Mouse (Mus musculus): Measurements from ENCODE around the gene Trim25. TPM values are rescaled to one million over a fixed set of nuclear protein-coding genes. Genes with fewer than 3 reads are reported as not detected.
"Not testable (repeated sequence)": the region's sequence is repeated elsewhere in the genome, so short reads cannot be mapped to it uniquely, and the experiment has no call there.

Trim25 gene
- polyA plus RNA-seq, 1 experiment from 2014 or later: 20.4 TPM

DNA sequence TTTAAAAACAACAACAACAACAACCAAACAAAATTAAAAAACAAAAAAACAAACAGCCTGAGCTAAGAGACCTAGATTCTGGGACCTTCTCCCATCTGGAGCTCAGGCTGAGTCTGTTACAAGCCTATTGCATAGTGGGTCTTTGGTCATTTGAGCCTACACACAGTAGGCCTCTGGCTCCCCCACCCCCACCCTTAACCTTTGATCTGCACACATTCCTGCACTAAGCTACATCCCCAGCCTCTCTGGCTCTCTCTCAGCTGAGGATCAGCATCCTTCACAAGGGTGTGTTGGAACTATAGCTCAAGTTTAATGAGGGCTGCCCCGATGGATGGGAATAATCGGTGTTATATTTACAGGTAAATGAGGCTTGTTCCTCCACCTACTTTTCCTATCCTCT lies 3.6 kb upstream of the Trim25 start:
- WGBS (ENCODE audit: insufficient replicate concordance): 81% methylated on average over 2 of the region's 2 CpGs

DNA sequence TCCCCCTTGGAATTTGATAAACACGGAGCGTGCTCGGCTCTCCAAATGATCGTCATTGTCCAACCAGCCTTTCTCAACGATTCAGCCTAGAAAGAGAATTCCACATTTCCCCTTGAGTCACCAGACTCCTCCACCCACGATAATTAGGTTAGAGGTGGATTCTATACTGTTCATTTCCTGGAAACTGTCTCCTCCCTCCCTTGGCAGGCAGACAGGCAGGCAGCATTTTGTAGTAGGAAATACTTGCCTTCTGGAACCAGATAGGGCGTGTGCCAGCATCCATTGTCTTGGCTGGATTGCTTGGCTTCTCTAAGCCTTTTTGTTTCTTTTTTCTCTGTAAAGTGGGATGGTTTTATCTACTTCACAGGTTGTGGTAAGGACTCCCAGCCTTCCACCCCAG lies 2.7 kb upstream of the Trim25 start:
- no peak overlapping the region for H3K9ac ChIP-seq
- no peak overlapping the region; the same call in 1 of the 2 replicates for H3K27ac ChIP-seq (replicated peaks)
- WGBS (ENCODE audit: insufficient replicate concordance): 47% methylated on average over 7 of the region's 7 CpGs
- ATAC-seq (ENCODE audit: insufficient read depth): no peak
- H3K36me3 ChIP-seq (replicated peaks): no peaks in the 10 kb centered on the region
- H3K4me2 ChIP-seq: no peak overlapping the region
- H3K4me1 ChIP-seq (replicated peaks): peaks cover 49% of the 10 kb centered on the region
- no peaks in the 10 kb centered on the region for H3K9me3 ChIP-seq (replicated peaks)
- H3K27me3 ChIP-seq: no peaks in the 10 kb centered on the region
- H3K4me3 ChIP-seq (replicated peaks): no peak overlapping the region

More for the DNA sequence above, 3.6 kb upstream of the Trim25 start:
- no peak overlapping the region for H3K4me2 ChIP-seq
- no peak overlapping the region for H3K4me3 ChIP-seq (replicated peaks)
- H3K27me3 ChIP-seq: no peaks in the 10 kb centered on the region
- peaks cover 41% of the 10 kb centered on the region for H3K4me1 ChIP-seq (replicated peaks)
- ATAC-seq (ENCODE audit: insufficient read depth): no peak
- no peak overlapping the region for H3K9ac ChIP-seq
- H3K27ac ChIP-seq (replicated peaks): no peak overlapping the region
- no peaks in the 10 kb centered on the region for H3K9me3 ChIP-seq (replicated peaks)
- 0 out of 2 replicates have a peak, but pooled peaks cover 5% of the 10 kb centered on the region for H3K36me3 ChIP-seq (replicated peaks)

DNA sequence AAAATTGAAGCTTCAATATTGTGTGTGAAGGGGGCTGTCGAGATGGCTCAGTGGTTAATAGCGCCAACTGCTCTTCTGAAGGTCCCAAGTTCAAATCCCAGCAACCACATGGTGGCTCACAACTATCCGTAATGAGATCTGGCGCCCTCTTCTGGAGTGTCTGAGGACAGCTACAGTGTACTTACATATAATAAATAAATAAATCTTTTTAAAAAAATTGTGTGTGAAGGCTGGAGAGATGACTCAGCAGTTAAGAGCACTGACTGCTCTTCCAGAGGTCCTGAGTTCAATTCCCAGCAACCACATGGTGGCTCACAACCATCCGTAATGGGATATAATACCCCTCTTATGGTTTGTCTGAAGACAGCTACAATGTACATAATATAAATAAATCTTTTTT lies 1.8 kb upstream of the Trim25 start:
- not testable (repeated sequence) for H3K27ac ChIP-seq (replicated peaks); H3K4me2 ChIP-seq; H3K9ac ChIP-seq; H3K4me3 ChIP-seq (replicated peaks); ATAC-seq (ENCODE audit: insufficient read depth); H3K36me3 ChIP-seq (replicated peaks); H3K27me3 ChIP-seq; H3K9me3 ChIP-seq (replicated peaks)
- 67% methylated on average over 5 of the region's 5 CpGs for WGBS (ENCODE audit: insufficient replicate concordance)
- H3K4me1 ChIP-seq (replicated peaks): peaks cover 57% of the 10 kb centered on the region

DNA sequence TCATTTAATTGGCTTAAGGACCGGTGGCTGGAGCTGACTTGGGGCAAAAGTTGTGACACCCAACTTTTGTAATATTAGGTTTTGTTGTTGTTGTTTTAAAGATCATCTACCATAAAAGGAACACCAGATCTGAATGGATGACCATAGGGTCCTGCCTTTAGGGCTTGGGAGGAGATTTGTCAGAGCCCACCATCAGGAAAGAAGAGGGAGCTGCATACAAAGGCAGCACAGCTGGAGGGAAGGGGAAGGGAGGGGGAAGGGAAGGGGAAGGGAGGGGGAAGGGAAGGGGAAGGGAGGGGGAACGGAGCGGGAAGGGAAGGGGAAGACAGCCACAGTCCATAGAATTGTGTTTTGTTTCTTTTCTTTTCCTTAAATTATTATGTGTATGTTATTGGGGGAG lies 770 bp upstream of the Trim25 start:
- H3K27ac ChIP-seq (replicated peaks): peak overlapping the region; percentile 86
- ATAC-seq (ENCODE audit: insufficient read depth): no peak
- peak overlapping the region; percentile 94 for H3K4me3 ChIP-seq (replicated peaks)
- peaks cover 67% of the 10 kb centered on the region for H3K4me1 ChIP-seq (replicated peaks)
- H3K9ac ChIP-seq: peak overlapping the region; percentile 90
- H3K9me3 ChIP-seq (replicated peaks): no peaks in the 10 kb centered on the region
- WGBS (ENCODE audit: insufficient replicate concordance): 32% methylated on average over 3 of the region's 3 CpGs
- H3K27me3 ChIP-seq: no peaks in the 10 kb centered on the region
- H3K36me3 ChIP-seq (replicated peaks): peaks cover 11% of the 10 kb centered on the region; the same call in 1 of the 2 replicates
- H3K4me2 ChIP-seq: peak overlapping the region; percentile 89

DNA sequence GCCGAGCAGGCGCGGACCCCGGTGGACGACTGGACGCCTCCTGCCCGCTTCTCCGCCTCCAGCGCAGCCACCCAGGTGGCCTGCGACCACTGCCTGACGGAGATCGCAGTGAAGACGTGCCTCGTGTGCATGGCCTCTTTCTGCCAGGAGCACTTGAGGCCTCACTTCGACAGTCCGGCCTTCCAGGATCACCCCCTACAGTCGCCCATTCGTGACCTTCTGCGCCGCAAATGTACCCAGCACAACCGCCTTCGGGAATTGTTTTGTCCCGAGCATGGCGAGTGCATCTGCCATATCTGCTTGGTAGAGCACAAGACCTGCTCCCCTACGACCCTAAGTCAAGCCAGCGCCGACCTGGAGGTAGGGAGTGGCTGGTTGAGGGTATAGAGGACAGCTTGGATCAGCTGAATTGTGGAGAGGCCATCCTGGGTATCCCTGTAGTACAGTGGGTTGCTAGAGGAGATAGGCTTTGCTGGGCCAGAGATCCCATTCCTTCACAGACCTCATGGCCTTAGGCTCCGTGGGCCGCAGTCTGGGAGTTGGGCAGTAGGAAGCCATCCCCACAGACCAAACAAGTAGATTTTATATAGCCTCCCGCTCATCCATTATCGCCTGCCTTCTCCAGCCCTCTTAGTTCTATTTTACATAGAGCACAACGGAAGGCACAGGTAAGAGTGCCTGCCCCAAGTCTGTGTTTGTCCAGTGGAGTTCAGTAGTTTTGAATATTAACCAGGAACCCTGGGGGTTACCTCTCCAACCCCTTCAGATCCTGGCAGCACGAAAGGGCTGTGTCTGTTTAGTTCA lies 749 bp downstream of the Trim25 start:
- Histone ChIP-seq H3K36me3 (replicated peaks) (peaks cover 15% of the 10 kb centered on the region), H3K4me3 (replicated peaks) (peak overlapping the region; percentile 94), H3K9me3 (replicated peaks) (no peaks in the 10 kb centered on the region), H3K27me3 (no peaks in the 10 kb centered on the region), H3K27ac (replicated peaks) (peak overlapping the region; percentile 86), H3K4me2 (peak overlapping the region; percentile 89), H3K9ac (peak overlapping the region; percentile 90), H3K4me1 (replicated peaks) (peaks cover 74% of the 10 kb centered on the region)
- WGBS (ENCODE audit: insufficient replicate concordance): 2% methylated on average over 33 of the region's 33 CpGs
- peak; percentile 34 for ATAC-seq (ENCODE audit: insufficient read depth)

DNA sequence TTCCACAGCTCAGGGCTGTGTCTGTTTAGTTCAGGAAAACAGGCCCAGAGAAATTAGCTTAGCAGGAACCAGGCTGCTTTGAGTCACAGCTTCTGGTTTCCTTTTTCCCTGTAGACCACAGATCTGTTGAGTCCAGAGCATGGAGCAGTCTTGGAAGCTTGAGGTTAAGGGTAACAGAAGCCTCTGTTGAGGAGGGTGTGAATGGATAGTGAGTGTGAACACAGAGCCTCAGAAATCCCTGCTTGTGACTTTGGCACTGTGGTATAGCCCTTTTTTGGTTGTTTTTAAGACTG lies 1.3 kb downstream of the Trim25 start:
- H3K27me3 ChIP-seq: no peaks in the 10 kb centered on the region
- peak overlapping the region; percentile 90 for H3K9ac ChIP-seq
- H3K4me2 ChIP-seq: peak overlapping the region; percentile 89
- H3K4me1 ChIP-seq (replicated peaks): peaks cover 79% of the 10 kb centered on the region
- no peak for ATAC-seq (ENCODE audit: insufficient read depth)
- H3K9me3 ChIP-seq (replicated peaks): no peaks in the 10 kb centered on the region
- H3K27ac ChIP-seq (replicated peaks): peak overlapping the region; percentile 86
- peaks cover 21% of the 10 kb centered on the region for H3K36me3 ChIP-seq (replicated peaks)
- peak overlapping the region; percentile 94 for H3K4me3 ChIP-seq (replicated peaks)

DNA sequence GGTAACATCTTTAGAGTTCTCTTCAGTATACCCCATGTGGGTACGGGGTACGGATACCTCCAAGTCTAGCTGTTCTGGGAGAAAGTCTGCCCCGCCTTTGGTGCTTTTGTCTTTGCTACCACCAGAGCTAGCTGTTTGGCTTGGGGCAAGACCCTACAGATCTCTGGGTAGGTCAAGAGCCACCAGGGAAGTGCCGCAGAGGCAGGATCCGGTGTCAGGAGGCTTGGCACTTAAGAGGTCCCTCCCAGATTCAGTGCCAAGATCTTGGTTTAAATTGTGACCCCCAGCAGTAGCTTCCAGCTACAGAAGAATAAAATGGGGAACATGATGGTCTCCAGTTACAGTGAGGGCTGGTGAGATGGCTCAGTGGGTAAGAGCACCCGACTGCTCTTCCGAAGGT lies 2.4 kb downstream of the Trim25 start:
- Histone ChIP-seq H3K4me3 (replicated peaks) (peak overlapping the region; percentile 94), H3K4me2 (peak overlapping the region; percentile 89), H3K36me3 (replicated peaks) (peaks cover 32% of the 10 kb centered on the region), H3K27ac (replicated peaks) (peak overlapping the region; percentile 14; the same call in 1 of the 2 replicates), H3K4me1 (replicated peaks) (peaks cover 73% of the 10 kb centered on the region), H3K27me3 (no peaks in the 10 kb centered on the region), H3K9me3 (replicated peaks) (no peaks in the 10 kb centered on the region), H3K9ac (peak overlapping the region; percentile 90; the same call in 1 of the 2 replicates)
- 80% methylated on average over 7 of the region's 7 CpGs for WGBS (ENCODE audit: insufficient replicate concordance)
- no peak for ATAC-seq (ENCODE audit: insufficient read depth)

DNA sequence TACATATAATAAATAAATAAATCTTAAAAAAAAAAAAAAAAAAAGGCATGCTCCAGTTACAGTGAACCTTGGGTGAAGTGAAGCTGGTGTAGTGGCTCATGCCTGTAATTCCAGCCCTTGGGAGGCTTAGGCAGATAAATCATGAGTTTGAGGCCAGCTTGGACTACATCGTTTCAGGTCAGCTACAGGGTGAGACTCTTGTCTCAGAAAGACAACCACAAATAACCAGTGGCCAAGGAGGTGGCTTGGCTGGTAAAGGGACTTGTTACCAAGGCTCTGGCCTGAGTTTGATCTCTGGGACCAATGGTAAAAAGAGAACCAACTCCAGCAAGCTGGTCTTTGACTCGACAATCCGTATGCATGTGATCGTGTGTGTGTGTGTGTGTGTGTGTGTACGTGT lies 2.9 kb downstream of the Trim25 start:
- peaks cover 37% of the 10 kb centered on the region for H3K36me3 ChIP-seq (replicated peaks)
- H3K9ac ChIP-seq: no peak overlapping the region
- no peak for ATAC-seq (ENCODE audit: insufficient read depth)
- H3K4me3 ChIP-seq (replicated peaks): peak overlapping the region; percentile 94
- WGBS (ENCODE audit: insufficient replicate concordance): 72% methylated on average over 5 of the region's 5 CpGs
- H3K9me3 ChIP-seq (replicated peaks): no peaks in the 10 kb centered on the region
- H3K4me1 ChIP-seq (replicated peaks): peaks cover 68% of the 10 kb centered on the region
- H3K27ac ChIP-seq (replicated peaks): peak overlapping the region; percentile 67
- H3K4me2 ChIP-seq: peak overlapping the region; percentile 89
- no peaks in the 10 kb centered on the region for H3K27me3 ChIP-seq

DNA sequence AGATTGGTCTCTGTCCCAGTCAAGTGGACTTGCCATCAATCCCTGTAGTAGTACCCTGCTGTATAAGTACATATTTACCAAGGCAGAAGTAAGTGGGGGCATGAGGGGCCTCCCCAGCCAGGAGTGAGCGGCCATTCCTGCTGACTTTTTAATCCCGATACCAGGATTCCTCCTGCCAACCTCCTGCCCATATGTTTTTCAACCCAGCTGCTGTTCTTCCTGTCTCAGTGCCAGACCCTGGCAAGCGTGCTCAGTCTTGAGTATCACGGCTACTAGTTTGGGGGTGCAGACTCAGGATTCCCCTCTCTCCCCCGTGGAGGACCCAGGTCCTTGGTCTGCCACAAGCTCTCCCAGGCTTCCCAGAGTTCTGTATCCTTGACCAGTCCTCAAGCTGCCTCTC lies 3.4 kb downstream of the Trim25 start:
- Histone ChIP-seq H3K27me3 (no peaks in the 10 kb centered on the region), H3K9me3 (replicated peaks) (no peaks in the 10 kb centered on the region), H3K9ac (no peak overlapping the region), H3K27ac (replicated peaks) (peak overlapping the region; percentile 67), H3K36me3 (replicated peaks) (peaks cover 42% of the 10 kb centered on the region), H3K4me3 (replicated peaks) (peak overlapping the region; percentile 94), H3K4me1 (replicated peaks) (peaks cover 68% of the 10 kb centered on the region), H3K4me2 (peak overlapping the region; percentile 89)
- 76% methylated on average over 5 of the region's 5 CpGs for WGBS (ENCODE audit: insufficient replicate concordance)
- no peak for ATAC-seq (ENCODE audit: insufficient read depth)

DNA sequence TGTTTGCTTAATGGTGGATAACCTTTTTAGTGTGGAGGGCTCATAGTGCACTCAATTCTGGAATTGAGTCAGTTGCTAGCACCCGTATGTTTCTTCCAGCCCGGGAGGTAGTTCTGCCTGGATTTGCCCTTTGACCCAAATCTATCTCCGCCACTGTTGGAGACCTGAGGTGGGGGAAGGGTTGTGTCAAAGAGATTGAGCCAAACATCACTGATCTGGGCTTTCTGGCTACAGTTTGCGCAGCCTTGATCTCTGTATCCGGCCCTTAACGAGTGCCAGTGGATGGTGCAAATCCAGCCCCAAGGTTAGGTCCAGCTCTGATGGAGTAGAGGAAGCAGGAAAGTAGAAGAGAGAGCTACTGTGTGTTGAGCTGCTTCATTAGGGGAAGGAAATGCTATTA lies 3.9 kb downstream of the Trim25 start:
- Histone ChIP-seq H3K9ac (no peak overlapping the region), H3K27me3 (no peaks in the 10 kb centered on the region), H3K4me2 (peak overlapping the region; percentile 89), H3K9me3 (replicated peaks) (no peaks in the 10 kb centered on the region), H3K36me3 (replicated peaks) (peaks cover 45% of the 10 kb centered on the region), H3K4me1 (replicated peaks) (peaks cover 64% of the 10 kb centered on the region), H3K4me3 (replicated peaks) (peak overlapping the region; percentile 94), H3K27ac (replicated peaks) (peak overlapping the region; percentile 67)
- ATAC-seq (ENCODE audit: insufficient read depth): no peak
- WGBS (ENCODE audit: insufficient replicate concordance): 73% methylated on average over 6 of the region's 6 CpGs

DNA sequence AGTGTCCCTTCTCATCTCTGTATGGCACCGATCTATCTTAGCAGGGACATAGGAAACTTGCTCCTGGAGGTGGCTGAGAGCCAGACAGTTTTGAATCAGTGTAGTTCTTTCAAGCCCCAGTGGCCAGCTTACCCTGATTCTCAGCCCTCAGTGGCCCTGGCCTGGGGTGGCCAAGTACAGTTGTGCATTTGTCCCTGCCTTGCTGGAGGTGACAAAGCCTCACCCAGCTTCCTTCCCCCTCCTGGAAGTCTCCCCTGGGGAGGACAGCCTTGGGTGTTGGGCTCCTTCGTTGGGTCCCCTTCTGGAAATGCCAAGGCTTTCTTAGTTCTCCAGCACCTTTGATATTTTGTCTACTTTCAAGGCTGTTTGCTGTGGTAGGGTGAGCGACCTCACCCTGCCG lies 4.5 kb downstream of the Trim25 start:
- Histone ChIP-seq H3K36me3 (replicated peaks) (peaks cover 52% of the 10 kb centered on the region), H3K4me1 (replicated peaks) (peaks cover 62% of the 10 kb centered on the region), H3K4me3 (replicated peaks) (no peak overlapping the region), H3K9me3 (replicated peaks) (no peaks in the 10 kb centered on the region), H3K27me3 (no peaks in the 10 kb centered on the region), H3K9ac (no peak overlapping the region), H3K4me2 (peak overlapping the region; percentile 89), H3K27ac (replicated peaks) (peak overlapping the region; percentile 67)
- WGBS (ENCODE audit: insufficient replicate concordance): 80% methylated on average over 4 of the region's 4 CpGs
- no peak for ATAC-seq (ENCODE audit: insufficient read depth)

DNA sequence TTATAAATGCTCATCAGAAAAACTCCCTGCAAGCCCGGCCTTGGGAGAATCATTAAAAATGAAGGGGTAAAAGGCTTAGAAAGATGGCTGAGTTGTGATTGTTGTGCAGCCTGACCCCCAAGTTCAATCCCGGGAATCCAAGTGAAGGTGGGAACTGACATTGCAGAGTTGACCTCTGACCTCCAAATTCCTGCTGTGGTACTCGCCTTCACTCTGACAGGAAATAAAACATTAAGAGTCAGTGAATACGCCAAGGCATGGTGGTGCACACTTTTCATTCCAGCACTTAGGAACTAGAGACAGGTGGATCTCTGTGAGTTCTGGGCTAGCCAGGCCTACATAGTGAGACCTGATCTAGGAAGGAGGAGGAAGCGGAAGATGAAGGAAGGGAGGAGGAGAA lies 6.3 kb downstream of the Trim25 start:
- H3K9ac ChIP-seq: no peak overlapping the region
- 71% methylated on average over 5 of the region's 5 CpGs for WGBS (ENCODE audit: insufficient replicate concordance)
- H3K27me3 ChIP-seq: no peaks in the 10 kb centered on the region
- peaks cover 69% of the 10 kb centered on the region for H3K36me3 ChIP-seq (replicated peaks)
- no peaks in the 10 kb centered on the region for H3K9me3 ChIP-seq (replicated peaks)
- H3K4me2 ChIP-seq: no peak overlapping the region
- no peak for ATAC-seq (ENCODE audit: insufficient read depth)
- H3K27ac ChIP-seq (replicated peaks): no peak overlapping the region
- H3K4me3 ChIP-seq (replicated peaks): no peak overlapping the region
- H3K4me1 ChIP-seq (replicated peaks): peaks cover 62% of the 10 kb centered on the region
